Mouse (Mus musculus) ES-Bruce4 (cell line): ENCODE results near the gene Trmt13. TPM values are rescaled to one million over a fixed set of nuclear protein-coding genes. Genes with fewer than 3 reads are reported as not detected.

ENCODE experiments used
- H3K27ac ChIP-seq: 2 replicates; pipeline ENCODE4 v1.5.1; 2012; ENCODE audit warnings: low read length, inconsistent platforms; ENCODE audit not compliant: insufficient read depth
- H3K27me3 ChIP-seq: 2 replicates; pipeline ENCODE4 v1.6.1; 2012; ENCODE audit warnings: mild to moderate bottlenecking, low read length, inconsistent platforms; ENCODE audit not compliant: control insufficient read depth, poor library complexity, insufficient read depth, severe bottlenecking
- H3K36me3 ChIP-seq: 2 replicates; pipeline ENCODE4 v1.6.1; 2012; ENCODE audit warnings: inconsistent platforms, mild to moderate bottlenecking, low read length, moderate library complexity; ENCODE audit not compliant: control insufficient read depth, poor library complexity, insufficient read depth, severe bottlenecking
- H3K4me1 ChIP-seq: one replicate; pipeline ENCODE4 v1.8.1; 2011; ENCODE audit warnings: low read length; ENCODE audit not compliant: control insufficient read depth, insufficient read depth
- H3K4me3 ChIP-seq: 2 replicates; pipeline ENCODE4 v1.5.1; 2011; ENCODE audit warnings: low read depth, mild to moderate bottlenecking, low read length
- H3K9ac ChIP-seq: 2 replicates; pipeline ENCODE4 v1.6.1; 2012; ENCODE audit warnings: low read depth, mild to moderate bottlenecking, inconsistent platforms; ENCODE audit not compliant: poor library complexity, severe bottlenecking
- H3K9me3 ChIP-seq: replicated peaks from 2 replicates; pipeline ENCODE4 v1.6.1; 2012; ENCODE audit warnings: mild to moderate bottlenecking, low read length, inconsistent platforms; ENCODE audit not compliant: control insufficient read depth, poor library complexity, insufficient read depth, severe bottlenecking
- CTCF ChIP-seq: IDR thresholded peaks from one replicate; pipeline ENCODE4 v1.8.1; 2011; ENCODE audit warnings: low read depth, low read length
- EP300 ChIP-seq: IDR thresholded peaks from 2 replicates; pipeline ENCODE4 v1.6.1; 2011; ENCODE audit warnings: low read depth, low read length; ENCODE audit not compliant: insufficient read depth
- POLR2A ChIP-seq: IDR thresholded peaks from one replicate; pipeline ENCODE4 v1.8.1; 2011; ENCODE audit warnings: low read length; ENCODE audit not compliant: insufficient read depth
- polyA plus RNA-seq: library from polyadenylated mRNA; stranded (reverse); fragments of >200 nt; gene quantifications from 2 replicates; pipeline ENCODE4 v1.2.4, GENCODE M21; 2011; ENCODE audit warnings: low read depth; ENCODE audit not compliant: missing spikeins, insufficient read depth, insufficient read length

Gene Trmt13
- polyA plus RNA-seq, 1 experiment: 32.3 TPM

GRCm38 (mm10) chr3:116547430-116547829 lies 67.0 kb downstream of the Trmt13 start:
- Histone ChIP-seq H3K27me3 (no peaks in the 10 kb centered on the region), H3K9me3 (peaks cover 16% of the 10 kb centered on the region), H3K4me3 (no peak overlapping the region), H3K27ac (no peak overlapping the region), H3K9ac (no peak overlapping the region), H3K4me1 (no peaks in the 10 kb centered on the region), H3K36me3 (peaks cover 8% of the 10 kb centered on the region; the same call in 1 of the 2 replicates)
- TF ChIP-seq POLR2A (no peak), CTCF (no peak), EP300 (no peak)

DNA sequence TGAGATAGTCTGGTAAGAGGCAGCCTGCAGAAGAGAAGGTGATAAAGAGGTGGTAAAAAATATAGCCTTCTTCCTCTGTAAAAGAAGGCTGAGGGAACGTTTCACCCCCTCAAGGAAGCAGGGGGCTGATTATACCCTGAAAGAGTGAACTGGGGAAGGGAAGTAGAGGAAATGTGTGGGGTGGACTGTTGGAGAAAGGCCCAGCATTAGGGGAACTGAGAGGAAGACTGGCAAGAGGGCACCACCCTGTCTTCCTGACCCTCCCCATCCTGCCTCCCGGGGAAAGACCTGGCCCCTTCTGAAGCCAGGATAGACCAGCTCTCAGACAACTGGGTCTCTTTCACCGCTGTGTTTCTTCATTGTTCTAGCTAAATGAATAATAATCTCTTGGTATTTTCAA lies 71.9 kb downstream of the Trmt13 start:
- Histone ChIP-seq H3K27ac (no peak overlapping the region), H3K9ac (no peak overlapping the region), H3K27me3 (no peaks in the 10 kb centered on the region), H3K36me3 (peaks cover 11% of the 10 kb centered on the region), H3K4me3 (no peak overlapping the region), H3K9me3 (no peaks in the 10 kb centered on the region), H3K4me1 (no peaks in the 10 kb centered on the region)
- no peak for TF ChIP-seq POLR2A
- TF ChIP-seq EP300: no peak
- TF ChIP-seq CTCF: no peak

DNA sequence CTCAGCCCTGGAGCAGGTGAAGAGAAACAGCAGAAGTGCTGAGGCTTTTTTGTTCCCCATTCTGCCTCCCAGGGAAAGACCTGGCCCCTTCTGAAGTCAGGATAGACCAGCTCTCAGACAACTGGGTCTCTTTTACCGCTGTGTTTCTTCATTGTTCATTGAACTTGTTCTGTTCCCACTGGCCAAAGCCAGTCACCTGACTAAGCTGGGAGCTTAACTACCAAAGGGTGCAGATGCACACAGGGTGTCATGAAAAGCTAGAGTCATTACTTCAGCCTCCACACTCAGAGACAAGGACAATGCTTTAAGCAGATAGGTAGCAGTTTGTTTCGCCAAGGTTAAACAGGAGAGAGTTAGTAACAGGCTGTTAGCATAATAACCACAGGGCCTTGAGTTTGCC lies 72.3 kb downstream of the Trmt13 start:
- Histone ChIP-seq H3K4me1 (no peaks in the 10 kb centered on the region), H3K27ac (no peak overlapping the region), H3K9me3 (no peaks in the 10 kb centered on the region), H3K36me3 (peaks cover 11% of the 10 kb centered on the region), H3K4me3 (no peak overlapping the region), H3K27me3 (no peaks in the 10 kb centered on the region), H3K9ac (no peak overlapping the region)
- TF ChIP-seq POLR2A: no peak
- no peak for TF ChIP-seq CTCF
- TF ChIP-seq EP300: no peak

DNA sequence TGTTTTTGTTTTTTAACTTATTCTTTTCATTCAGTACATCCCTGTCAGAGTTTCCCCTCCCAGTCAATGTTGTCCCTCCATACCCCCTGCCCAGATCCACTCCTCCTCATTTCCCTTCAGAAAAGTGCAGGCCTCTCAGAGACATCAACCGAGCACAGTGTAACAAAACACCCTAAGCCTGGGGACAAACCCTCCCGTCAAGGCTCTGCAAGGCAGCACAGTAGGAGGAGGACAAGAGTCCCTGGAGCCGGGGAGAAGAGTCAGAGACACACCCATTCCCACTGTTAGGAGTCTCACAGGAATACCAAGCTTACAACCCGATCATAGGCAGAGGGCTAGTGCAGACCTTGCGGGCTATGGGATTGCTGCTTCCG lies 77.2 kb downstream of the Trmt13 start:
- Histone ChIP-seq H3K9me3 (no peaks in the 10 kb centered on the region), H3K4me3 (no peak overlapping the region), H3K4me1 (no peaks in the 10 kb centered on the region), H3K9ac (no peak overlapping the region), H3K27me3 (no peaks in the 10 kb centered on the region), H3K27ac (no peak overlapping the region), H3K36me3 (peaks cover 18% of the 10 kb centered on the region)
- TF ChIP-seq CTCF (no peak), POLR2A (no peak), EP300 (no peak)

DNA sequence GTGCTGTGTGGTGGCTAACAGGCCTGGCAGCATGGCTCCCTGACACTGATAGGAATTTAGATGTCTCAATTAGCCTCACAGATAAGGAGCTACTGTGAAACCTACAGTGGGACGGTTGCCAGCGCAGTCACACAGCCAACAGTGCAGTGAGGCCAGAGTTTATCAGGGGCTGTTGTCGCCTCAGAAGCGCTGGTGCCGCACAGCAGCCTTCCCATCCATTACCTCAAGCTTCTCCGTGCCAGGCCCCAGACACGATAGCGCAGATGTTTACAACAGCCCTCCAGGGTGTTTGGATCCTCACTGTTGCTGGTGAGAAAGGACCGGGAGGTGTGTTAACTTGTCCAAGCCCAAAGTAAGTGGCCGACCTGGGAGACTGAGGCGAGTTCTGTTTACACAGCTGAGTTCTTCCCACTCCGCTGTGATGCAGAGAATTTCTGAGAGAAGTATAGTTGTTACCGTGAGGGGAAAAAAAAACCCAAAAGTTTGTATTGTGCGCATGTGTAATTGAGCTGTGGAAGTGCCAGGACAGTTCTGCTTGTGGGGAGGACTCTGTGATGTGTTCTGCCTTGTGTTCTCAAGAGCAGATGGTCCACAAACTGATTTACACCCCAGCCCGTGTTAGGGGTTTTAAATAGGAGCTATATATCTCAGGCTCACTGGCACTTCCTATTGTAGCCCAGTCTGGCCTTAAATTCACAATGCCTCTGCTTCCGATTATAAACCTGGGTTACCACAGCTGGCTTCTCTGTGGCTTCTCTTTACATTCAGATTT lies 77.8 kb downstream of the Trmt13 start:
- TF ChIP-seq POLR2A (no peak), EP300 (no peak), CTCF (no peak)
- no peak overlapping the region for H3K27ac ChIP-seq

More for the DNA sequence above, 77.8 kb downstream of the Trmt13 start:
- Histone ChIP-seq H3K4me1 (no peaks in the 10 kb centered on the region), H3K27me3 (no peaks in the 10 kb centered on the region), H3K9ac (no peak overlapping the region), H3K9me3 (no peaks in the 10 kb centered on the region), H3K36me3 (peaks cover 18% of the 10 kb centered on the region), H3K4me3 (no peak overlapping the region)

Other genes starting within 250 kb of the Trmt13 start
- 3.1 and 3.6 TPM in 2 replicates for gene Cdc14a, start 190.6 kb downstream of the Trmt13 start, polyA plus RNA-seq
- gene Rtca, start 106.4 kb downstream of the Trmt13 start, polyA plus RNA-seq: 47.6 and 50.9 TPM in 2 replicates
- gene Dbt, start 101.5 kb downstream of the Trmt13 start, polyA plus RNA-seq: 34.4 and 37.6 TPM in 2 replicates
- gene Lrrc39, start 51.6 kb downstream of the Trmt13 start, polyA plus RNA-seq: 0.19 TPM in 1 of 2 replicates, not detected in the other
- gene Sass6, start 19.6 kb downstream of the Trmt13 start, polyA plus RNA-seq: 19.8 and 23.4 TPM in 2 replicates
- 70.4 and 78.1 TPM in 2 replicates for gene Mfsd14a, start 48.1 kb upstream of the Trmt13 start, polyA plus RNA-seq
- gene Gm43191, start 66.7 kb upstream of the Trmt13 start, polyA plus RNA-seq: not detected in 2 replicates
- 28.3 and 31.3 TPM in 2 replicates for gene Slc35a3, start 98.2 kb upstream of the Trmt13 start, polyA plus RNA-seq
- gene Agl, start 193.6 kb upstream of the Trmt13 start, polyA plus RNA-seq: 15.2 and 15.8 TPM in 2 replicates
- 60.3 and 65.0 TPM in 2 replicates for gene Frrs1, start 244.9 kb upstream of the Trmt13 start, polyA plus RNA-seq